Mouse (Mus musculus) macrophage (primary cell): ENCODE results near the gene Dus3l. TPM values are rescaled to one million over a fixed set of nuclear protein-coding genes. Genes with fewer than 3 reads are reported as not detected.

ENCODE experiments used
- polyA plus RNA-seq: library from polyadenylated mRNA; stranded (reverse); fragments of 250-400 nt; gene quantifications from 3 replicates; pipeline ENCODE4 v1.2.4, GENCODE M21; 2018; ENCODE audit warnings: inconsistent platforms

The Dus3l gene
- polyA plus RNA-seq, 1 experiment from 2014 or later: 9.0 TPM

Other genes starting within 250 kb of the Dus3l start
- gene Gm20219, start 210.4 kb upstream of the Dus3l start, polyA plus RNA-seq: 0.11 to 0.21 TPM in 2 of 3 replicates, not detected in the other
- 63.5 to 115 TPM (median 92.8 TPM) in 3 replicates for gene Safb2, start 180.2 kb upstream of the Dus3l start, polyA plus RNA-seq
- gene Safb, start 179.9 kb upstream of the Dus3l start, polyA plus RNA-seq: 51.7 to 66.4 TPM (median 57.5 TPM) in 3 replicates
- 47.7 to 86.1 TPM (median 67.9 TPM) in 3 replicates for gene 2410015M20Rik, start 155.0 kb upstream of the Dus3l start, polyA plus RNA-seq
- 397 to 1,686 TPM (median 1,348 TPM) in 3 replicates for gene Rpl36, start 151.3 kb upstream of the Dus3l start, polyA plus RNA-seq
- gene Lonp1, start 137.9 kb upstream of the Dus3l start, polyA plus RNA-seq: 25.9 to 34.1 TPM (median 32.5 TPM) in 3 replicates
- not detected in 3 replicates for gene Catsperd, start 136.6 kb upstream of the Dus3l start, polyA plus RNA-seq
- 29.0 to 44.8 TPM (median 40.5 TPM) in 3 replicates for gene Ranbp3, start 91.5 kb upstream of the Dus3l start, polyA plus RNA-seq
- gene Ndufa11, start 47.0 kb upstream of the Dus3l start, polyA plus RNA-seq: 42.6 to 135 TPM (median 106 TPM) in 3 replicates
- 4.5 to 9.8 TPM (median 5.3 TPM) in 3 replicates for gene Vmac, start 46.7 kb upstream of the Dus3l start, polyA plus RNA-seq
- gene Nrtn, start 7.2 kb upstream of the Dus3l start, polyA plus RNA-seq: not detected in 3 replicates
- gene Prr22, start 5.5 kb downstream of the Dus3l start, polyA plus RNA-seq: not detected in 3 replicates
- 0.11 TPM in 2 of 3 replicates, not detected in the other for gene Rfx2, start 66.3 kb downstream of the Dus3l start, polyA plus RNA-seq
- gene Acsbg2, start 109.7 kb downstream of the Dus3l start, polyA plus RNA-seq: not detected in 3 replicates
- gene 1700061G19Rik, start 110.7 kb downstream of the Dus3l start, polyA plus RNA-seq: 0.07 TPM in 1 of 3 replicates, not detected in the others
- 12.6 to 16.0 TPM (median 13.0 TPM) in 3 replicates for gene Mllt1, start 170.7 kb downstream of the Dus3l start, polyA plus RNA-seq
- not detected in 3 replicates for gene Acer1, start 217.4 kb downstream of the Dus3l start, polyA plus RNA-seq
- gene Clpp, start 225.5 kb downstream of the Dus3l start, polyA plus RNA-seq: 20.0 to 37.4 TPM (median 21.4 TPM) in 3 replicates
- 3.6 to 20.7 TPM (median 11.8 TPM) in 3 replicates for gene Alkbh7, start 232.6 kb downstream of the Dus3l start, polyA plus RNA-seq
- not detected in 3 replicates for gene Pspn, start 235.3 kb downstream of the Dus3l start, polyA plus RNA-seq
- gene Gtf2f1, start 246.5 kb downstream of the Dus3l start, polyA plus RNA-seq: 63.3 to 154 TPM (median 75.9 TPM) in 3 replicates
- gene Gm17949, start 246.7 kb downstream of the Dus3l start, polyA plus RNA-seq: not detected in 3 replicates